Mouse (Mus musculus): ENCODE measurements around the gene Zfp3. TPM values are rescaled to one million over a fixed set of nuclear protein-coding genes. Genes with fewer than 3 reads are reported as not detected.
"Not testable (repeated sequence)": the region's sequence is repeated elsewhere in the genome, so short reads cannot be mapped to it uniquely, and the experiment has no call there.

The Zfp3 gene
- polyA plus RNA-seq, 1 experiment: 8.0 TPM

GRCm38 (mm10) chr11:70777634-70778033 is 13.6 kb downstream of the Zfp3 start:
- no peak overlapping the region for H3K27ac ChIP-seq (ENCODE audit: insufficient read depth, low read length)
- no peaks in the 10 kb centered on the region for H3K4me1 ChIP-seq (ENCODE audit: control insufficient read depth, insufficient read depth, low read length)
- no peak overlapping the region for H3K4me3 ChIP-seq (ENCODE audit: insufficient read depth, low read length)
- TF ChIP-seq POLR2A (IDR thresholded peaks at IDR 0.05; ENCODE audit: extremely low read depth, insufficient read depth, low read length): no peak
- TF ChIP-seq CTCF (IDR thresholded peaks at IDR 0.05; ENCODE audit: extremely low read depth, insufficient read depth, low read length): no peak

GRCm38 (mm10) chr11:70778058-70778457 is 14.0 kb downstream of the Zfp3 start:
- not testable (repeated sequence) for H3K27ac ChIP-seq (ENCODE audit: insufficient read depth, low read length); H3K4me1 ChIP-seq (ENCODE audit: control insufficient read depth, insufficient read depth, low read length); H3K4me3 ChIP-seq (ENCODE audit: insufficient read depth, low read length)
- 0 out of 2 replicates have a peak, but pooled peaks have one; percentile 11 for TF ChIP-seq CTCF (IDR thresholded peaks at IDR 0.05; ENCODE audit: extremely low read depth, insufficient read depth, low read length)

DNA sequence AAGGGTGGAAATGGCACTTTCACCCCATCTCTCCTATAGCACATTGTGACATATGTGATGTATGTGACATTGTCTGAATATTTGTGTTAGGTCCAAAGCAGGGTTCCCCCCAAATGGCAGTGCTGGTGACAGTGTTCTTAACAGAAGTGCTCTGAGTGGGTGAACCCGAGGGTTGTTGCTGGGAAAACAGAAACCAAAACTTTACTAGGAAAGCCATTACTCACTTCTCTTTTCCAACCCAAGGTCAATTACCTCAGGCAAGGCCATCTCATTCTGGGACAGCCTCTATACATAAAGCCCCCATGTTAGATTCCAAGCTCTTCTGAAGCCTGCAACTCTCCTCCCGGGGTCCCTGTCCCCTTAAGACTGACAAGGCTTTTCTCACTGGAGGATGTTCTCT is 21.9 kb downstream of the Zfp3 start:
- Histone ChIP-seq H3K27ac (ENCODE audit: insufficient read depth, low read length) (no peak overlapping the region), H3K4me1 (ENCODE audit: control insufficient read depth, insufficient read depth, low read length) (no peaks in the 10 kb centered on the region), H3K4me3 (ENCODE audit: insufficient read depth, low read length) (no peak overlapping the region)
- TF ChIP-seq CTCF (IDR thresholded peaks at IDR 0.05; ENCODE audit: extremely low read depth, insufficient read depth, low read length) (no peak), POLR2A (IDR thresholded peaks at IDR 0.05; ENCODE audit: extremely low read depth, insufficient read depth, low read length) (no peak)

DNA sequence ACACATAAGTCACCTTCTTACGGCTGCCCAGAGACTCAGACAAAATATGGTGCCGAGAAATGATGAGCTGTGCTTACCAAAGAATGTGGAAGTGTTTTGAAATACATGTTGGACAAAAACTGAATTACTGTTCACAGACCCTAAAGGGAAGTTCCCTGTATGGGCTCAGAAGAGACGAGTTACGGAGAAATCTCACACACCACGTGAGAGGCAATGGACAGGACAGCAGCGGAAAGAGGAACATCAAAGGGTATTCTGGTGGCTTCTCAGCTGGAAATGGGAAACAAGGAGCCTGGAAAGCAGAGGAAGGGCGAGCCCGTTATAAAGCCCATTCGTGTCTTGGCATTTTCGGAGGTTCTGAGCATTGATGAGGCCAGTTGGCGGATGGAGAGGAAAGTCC is 23.0 kb downstream of the Zfp3 start:
- Histone ChIP-seq H3K27ac (ENCODE audit: insufficient read depth, low read length) (no peak overlapping the region), H3K4me1 (ENCODE audit: control insufficient read depth, insufficient read depth, low read length) (no peaks in the 10 kb centered on the region)
- TF ChIP-seq POLR2A (IDR thresholded peaks at IDR 0.05; ENCODE audit: extremely low read depth, insufficient read depth, low read length): no peak
- TF ChIP-seq CTCF (IDR thresholded peaks at IDR 0.05; ENCODE audit: extremely low read depth, insufficient read depth, low read length): no peak

GRCm38 (mm10) chr11:70788972-70789655 is 25.1 kb downstream of the Zfp3 start:
- H3K4me1 ChIP-seq (ENCODE audit: control insufficient read depth, insufficient read depth, low read length): no peaks in the 10 kb centered on the region
- TF ChIP-seq POLR2A (IDR thresholded peaks at IDR 0.05; ENCODE audit: extremely low read depth, insufficient read depth, low read length) (no peak), CTCF (IDR thresholded peaks at IDR 0.05; ENCODE audit: extremely low read depth, insufficient read depth, low read length) (no peak)
- H3K4me3 ChIP-seq (ENCODE audit: insufficient read depth, low read length): no peak overlapping the region
- no peak overlapping the region for H3K27ac ChIP-seq (ENCODE audit: insufficient read depth, low read length)

More for the DNA sequence above, 23.0 kb downstream of the Zfp3 start:
- H3K4me3 ChIP-seq (ENCODE audit: insufficient read depth, low read length): no peak overlapping the region

DNA sequence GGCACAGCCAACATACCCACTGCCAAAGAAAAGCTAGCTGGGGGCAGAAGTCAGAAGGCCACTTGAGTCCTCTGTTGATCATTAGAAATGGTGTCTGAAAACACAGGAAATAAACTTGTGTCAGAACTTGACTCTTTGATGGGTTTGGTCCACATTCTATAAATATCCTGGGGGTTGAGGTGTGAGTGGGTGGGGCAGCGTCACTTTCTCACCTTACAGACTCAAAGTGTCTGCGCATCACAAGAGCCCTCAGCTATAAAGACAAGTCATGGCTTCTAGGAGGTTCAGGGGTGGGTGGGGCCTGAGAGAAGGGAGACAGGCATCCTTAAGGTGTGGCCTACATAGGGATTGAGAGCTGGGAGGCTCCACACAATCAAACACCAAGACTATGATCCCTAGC is 26.4 kb downstream of the Zfp3 start:
- H3K27ac ChIP-seq (ENCODE audit: insufficient read depth, low read length): no peak overlapping the region
- TF ChIP-seq CTCF (IDR thresholded peaks at IDR 0.05; ENCODE audit: extremely low read depth, insufficient read depth, low read length): no peak
- TF ChIP-seq POLR2A (IDR thresholded peaks at IDR 0.05; ENCODE audit: extremely low read depth, insufficient read depth, low read length): no peak

GRCm38 (mm10) chr11:70790874-70791551 is 27.0 kb downstream of the Zfp3 start:
- Histone ChIP-seq H3K4me3 (ENCODE audit: insufficient read depth, low read length) (no peak overlapping the region), H3K4me1 (ENCODE audit: control insufficient read depth, insufficient read depth, low read length) (no peaks in the 10 kb centered on the region), H3K27ac (ENCODE audit: insufficient read depth, low read length) (no peak overlapping the region)
- TF ChIP-seq POLR2A (IDR thresholded peaks at IDR 0.05; ENCODE audit: extremely low read depth, insufficient read depth, low read length): no peak

More for the DNA sequence above, 26.4 kb downstream of the Zfp3 start:
- Histone ChIP-seq H3K4me3 (ENCODE audit: insufficient read depth, low read length) (no peak overlapping the region), H3K4me1 (ENCODE audit: control insufficient read depth, insufficient read depth, low read length) (no peaks in the 10 kb centered on the region)

DNA sequence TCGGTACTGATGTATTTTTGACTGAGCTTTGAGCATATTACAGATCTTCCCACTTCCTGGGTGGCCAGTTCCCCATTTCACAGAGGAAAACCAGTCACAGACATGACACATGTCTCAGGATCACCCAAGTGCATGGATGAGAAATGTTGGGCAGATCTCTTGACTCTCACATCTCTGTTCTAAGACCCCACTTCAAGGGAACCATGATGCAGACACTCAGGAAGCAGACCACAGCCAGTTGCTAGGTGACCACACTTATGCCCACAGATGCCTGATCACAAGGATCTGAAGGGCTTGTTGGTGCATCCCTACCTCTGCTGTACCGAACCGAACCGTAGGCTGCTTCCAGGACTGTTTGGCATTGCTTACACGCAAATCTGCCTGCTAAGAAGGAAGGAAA is 27.7 kb downstream of the Zfp3 start:
- no peak for TF ChIP-seq CTCF (IDR thresholded peaks at IDR 0.05; ENCODE audit: extremely low read depth, insufficient read depth, low read length)
- TF ChIP-seq POLR2A (IDR thresholded peaks at IDR 0.05; ENCODE audit: extremely low read depth, insufficient read depth, low read length): no peak

GRCm38 (mm10) chr11:70792409-70792808 is 28.4 kb downstream of the Zfp3 start:
- H3K27ac ChIP-seq (ENCODE audit: insufficient read depth, low read length): no peak overlapping the region
- TF ChIP-seq POLR2A (IDR thresholded peaks at IDR 0.05; ENCODE audit: extremely low read depth, insufficient read depth, low read length): no peak
- no peaks in the 10 kb centered on the region for H3K4me1 ChIP-seq (ENCODE audit: control insufficient read depth, insufficient read depth, low read length)
- H3K4me3 ChIP-seq (ENCODE audit: insufficient read depth, low read length): no peak overlapping the region

More for the DNA sequence above, 27.7 kb downstream of the Zfp3 start:
- Histone ChIP-seq H3K4me1 (ENCODE audit: control insufficient read depth, insufficient read depth, low read length) (no peaks in the 10 kb centered on the region), H3K27ac (ENCODE audit: insufficient read depth, low read length) (no peak overlapping the region), H3K4me3 (ENCODE audit: insufficient read depth, low read length) (no peak overlapping the region)

DNA sequence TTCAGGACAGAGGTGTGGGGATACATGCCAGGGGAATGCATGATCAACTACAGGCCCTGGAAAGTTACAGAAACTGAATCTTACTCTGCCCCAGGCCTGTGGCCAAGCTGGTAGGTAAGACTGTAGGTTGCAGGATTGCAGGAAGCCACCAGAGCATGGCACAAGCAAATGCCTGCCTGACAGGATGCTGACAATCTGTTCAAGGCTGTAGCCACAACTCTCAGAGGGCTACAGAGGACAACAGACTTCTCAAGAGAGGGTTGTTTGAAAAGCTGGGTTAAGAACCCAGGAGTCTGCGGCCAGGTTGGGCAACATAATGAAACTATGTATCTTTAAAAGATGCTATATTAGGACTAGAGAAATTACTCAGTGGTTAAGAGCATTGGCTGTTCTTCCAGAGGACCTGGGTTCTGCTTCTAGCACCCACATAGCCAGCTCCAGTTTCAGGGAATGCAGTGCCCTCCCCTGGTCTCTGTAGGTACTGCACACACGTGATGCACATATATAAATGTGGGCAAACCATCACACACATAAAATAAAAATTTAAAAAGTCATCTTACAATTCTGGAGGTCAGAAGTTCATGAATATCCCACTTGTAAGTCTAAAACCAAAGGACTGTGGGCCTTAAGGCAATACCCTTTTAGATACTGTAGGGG is 38.3 kb downstream of the Zfp3 start:
- TF ChIP-seq POLR2A (IDR thresholded peaks at IDR 0.05; ENCODE audit: extremely low read depth, insufficient read depth, low read length): no peak
- no peak for TF ChIP-seq CTCF (IDR thresholded peaks at IDR 0.05; ENCODE audit: extremely low read depth, insufficient read depth, low read length)
- no peaks in the 10 kb centered on the region for H3K4me1 ChIP-seq (ENCODE audit: control insufficient read depth, insufficient read depth, low read length)

More for the DNA sequence above, 38.3 kb downstream of the Zfp3 start:
- no peak overlapping the region for H3K27ac ChIP-seq (ENCODE audit: insufficient read depth, low read length)
- H3K4me3 ChIP-seq (ENCODE audit: insufficient read depth, low read length): no peak overlapping the region

Data from cortical plate, adult 2 months (tissue).